Mouse (Mus musculus): Measurements from ENCODE around the gene Scrt2.

Scrt2 gene

GRCm38 (mm10) chr2:152142571-152142970, 61.2 kb downstream of the Scrt2 start:
- DNase-seq (ENCODE audit: low spot score in 2 of 2) = no peak

DNA sequence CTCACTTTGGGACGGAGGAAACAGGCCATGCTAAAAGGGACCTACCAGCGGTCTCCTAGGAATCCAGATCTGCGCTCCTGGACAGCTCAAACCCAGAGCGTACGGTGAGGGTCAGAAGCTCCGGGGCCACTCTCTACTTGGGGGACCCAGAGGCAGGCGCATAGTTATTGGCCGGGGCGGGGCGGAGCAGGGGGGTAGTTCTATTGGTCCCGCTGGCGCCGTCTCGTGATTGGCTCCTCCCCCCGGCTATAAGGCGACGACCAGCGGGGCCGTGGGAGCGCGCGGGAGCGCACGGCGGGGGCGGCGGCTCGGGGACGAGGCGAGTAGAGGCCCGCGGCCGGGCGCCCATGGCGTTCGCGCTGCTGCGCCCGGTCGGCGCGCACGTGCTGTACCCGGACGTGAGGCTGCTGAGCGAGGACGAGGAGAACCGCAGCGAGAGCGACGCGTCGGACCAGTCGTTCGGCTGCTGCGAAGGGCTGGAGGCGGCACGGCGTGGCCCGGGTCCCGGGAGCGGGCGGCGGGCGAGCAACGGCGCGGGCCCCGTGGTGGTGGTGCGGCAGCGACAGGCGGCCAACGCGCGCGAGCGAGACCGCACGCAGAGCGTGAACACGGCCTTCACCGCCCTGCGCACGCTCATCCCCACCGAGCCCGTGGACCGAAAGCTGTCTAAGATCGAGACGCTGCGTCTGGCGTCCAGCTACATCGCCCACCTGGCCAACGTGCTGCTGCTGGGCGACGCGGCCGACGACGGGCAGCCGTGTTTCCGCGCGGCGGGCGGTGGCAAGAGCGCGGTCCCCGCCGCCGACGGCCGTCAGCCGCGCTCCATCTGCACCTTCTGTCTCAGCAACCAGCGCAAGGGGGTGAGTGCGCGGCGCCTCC, 62.2 kb downstream of the Scrt2 start, which contains the start of gene Tcf15:
Gene Tcf15 (plus strand): TSS at position 283 of the 879 bp plus-strand sequence.
- no peak for DNase-seq (ENCODE audit: low spot score in 2 of 2)

DNA sequence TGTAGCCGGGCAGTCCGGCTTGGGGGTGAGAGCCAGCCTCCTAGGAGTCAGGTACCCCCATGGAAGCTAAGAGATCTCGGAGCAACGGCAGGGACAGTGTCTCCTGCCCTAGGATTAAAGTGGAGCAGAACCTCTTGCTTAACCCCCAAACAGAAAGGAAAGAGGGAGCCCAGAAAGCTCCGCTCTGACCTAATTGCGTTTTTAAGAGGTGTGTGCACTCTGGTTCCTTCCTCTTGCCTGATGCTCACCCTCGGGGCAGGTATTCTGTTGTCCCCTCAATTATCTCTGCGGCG, 62.8 kb downstream of the Scrt2 start:
- DNase-seq (ENCODE audit: low spot score in 2 of 2) = no peak

DNA sequence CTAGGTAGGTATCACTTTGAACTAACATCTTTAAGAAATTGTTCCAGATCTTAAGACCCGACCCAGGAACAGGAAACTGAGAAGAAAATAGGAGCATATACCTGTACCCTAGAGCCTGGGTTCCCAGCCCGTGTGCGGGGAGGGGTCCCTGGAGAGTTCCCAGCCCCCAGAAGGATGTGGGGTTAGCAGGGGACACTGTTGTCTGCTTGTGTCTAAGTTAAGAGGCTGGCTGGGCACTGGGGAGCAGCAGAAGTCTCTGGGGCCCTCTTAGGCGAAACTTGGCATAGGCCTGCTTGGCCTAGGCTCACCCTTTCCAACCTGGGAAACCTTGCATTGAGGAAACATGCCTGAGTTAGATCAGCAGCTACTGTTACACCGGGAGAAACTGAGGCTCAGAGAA, 63.2 kb downstream of the Scrt2 start:
- DNase-seq (ENCODE audit: low spot score in 2 of 2) = no peak
